Mouse (Mus musculus): ENCODE measurements around the gene Eme2.
"Not testable (repeated sequence)": the region's sequence is repeated elsewhere in the genome, so short reads cannot be mapped to it uniquely, and the experiment has no call there.

DNA sequence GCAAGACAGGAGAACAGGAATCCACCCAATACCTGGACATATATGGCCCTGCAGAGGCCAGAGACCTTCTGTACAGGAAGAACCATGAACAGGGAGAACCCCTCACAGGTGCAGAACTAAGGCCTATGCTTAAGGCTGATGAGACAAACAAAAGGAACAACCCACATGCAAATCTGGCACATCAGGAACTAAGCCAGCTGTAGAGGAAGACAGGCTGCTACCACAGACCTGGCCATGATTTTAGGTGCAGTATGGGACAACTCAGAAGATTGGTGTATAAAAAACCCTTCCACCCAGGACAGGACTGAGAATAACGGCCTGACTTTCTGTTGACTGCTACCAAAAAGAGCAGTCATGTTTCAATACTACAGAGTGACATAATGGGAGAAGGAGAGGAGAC is 48.7 kb upstream of the Eme2 start:
- TF ChIP-seq CTCF (IDR thresholded peaks at IDR 0.05; ENCODE audit: control insufficient read depth, insufficient read depth, insufficient read length); CEBPB (IDR thresholded peaks at IDR 0.05; ENCODE audit: low read depth); USF1 (IDR thresholded peaks at IDR 0.05; ENCODE audit: low read depth); MYOD1 (IDR thresholded peaks at IDR 0.05; ENCODE audit: control insufficient read depth, insufficient read length, low read depth); MAX (IDR thresholded peaks at IDR 0.05); FOSL1 (IDR thresholded peaks at IDR 0.05; ENCODE audit: insufficient read depth, low read length, poor library complexity, severe bottlenecking): not testable (repeated sequence)

All from C2C12 (cell line).